Mouse (Mus musculus) naive thymus-derived CD4-positive, alpha-beta T cell, adult 2 months (primary cell): ENCODE measurements around the gene Sdccag8.

Experiments
- DNase-seq: peaks from one replicate; pipeline ENCODE4 v3.0.0-alpha.2; 2011; ENCODE audit warnings: low read depth

Sdccag8 gene

GRCm38 (mm10) chr1:176814591-176815062, at the start of gene Sdccag8:
Sdccag8 (plus strand) TSS chr1:176814660.
- peak; percentile 94 for DNase-seq

- DNase-seq, result no peak
Observed at GRCm38 (mm10) chr1:176774533-176774932, 39.9 kb upstream of the Sdccag8 start.

GRCm38 (mm10) chr1:176789326-176789725, 25.1 kb upstream of the Sdccag8 start:
- no peak for DNase-seq

- no peak for DNase-seq
Observed at GRCm38 (mm10) chr1:176792175-176792574, 22.3 kb upstream of the Sdccag8 start.

GRCm38 (mm10) chr1:176798673-176799072, 15.8 kb upstream of the Sdccag8 start:
- DNase-seq, result no peak

- DNase-seq, result peak; percentile 82
Observed at GRCm38 (mm10) chr1:176800728-176801365, 13.6 kb upstream of the Sdccag8 start.

GRCm38 (mm10) chr1:176810161-176810560, 4.3 kb upstream of the Sdccag8 start:
- DNase-seq, result no peak

- no peak for DNase-seq
Observed at GRCm38 (mm10) chr1:176811892-176812291, 2.6 kb upstream of the Sdccag8 start.

- peak; percentile 11 for DNase-seq
Observed at GRCm38 (mm10) chr1:176812491-176813291, 1.8 kb upstream of the Sdccag8 start.

GRCm38 (mm10) chr1:176813292-176814035, 996 bp upstream of the Sdccag8 start:
- peak; percentile 54 for DNase-seq

- DNase-seq, result peak; percentile 91
Observed at GRCm38 (mm10) chr1:176814036-176814420, 432 bp upstream of the Sdccag8 start, which contains the start of gene Cep170. Cep170 (minus strand) TSS chr1:176814067.

GRCm38 (mm10) chr1:176816728-176817127, 2.3 kb downstream of the Sdccag8 start:
- no peak for DNase-seq

- DNase-seq, result no peak
Observed at GRCm38 (mm10) chr1:176818147-176818546, 3.7 kb downstream of the Sdccag8 start.

GRCm38 (mm10) chr1:176818763-176819162, 4.3 kb downstream of the Sdccag8 start:
- no peak for DNase-seq

GRCm38 (mm10) chr1:176821929-176822328, 7.5 kb downstream of the Sdccag8 start:
- DNase-seq, result no peak

- DNase-seq, result no peak
Observed at GRCm38 (mm10) chr1:176822949-176823348, 8.5 kb downstream of the Sdccag8 start.

- no peak for DNase-seq
Observed at GRCm38 (mm10) chr1:176823889-176824288, 9.4 kb downstream of the Sdccag8 start.

- DNase-seq, result no peak
Observed at GRCm38 (mm10) chr1:176824611-176825010, 10.2 kb downstream of the Sdccag8 start.

- no peak for DNase-seq
Observed at GRCm38 (mm10) chr1:176825084-176825483, 10.6 kb downstream of the Sdccag8 start.

- no peak for DNase-seq
Observed at GRCm38 (mm10) chr1:176826186-176826585, 11.7 kb downstream of the Sdccag8 start.

- DNase-seq, result no peak
Observed at GRCm38 (mm10) chr1:176826931-176827330, 12.5 kb downstream of the Sdccag8 start.

- no peak for DNase-seq
Observed at GRCm38 (mm10) chr1:176827365-176827764, 12.9 kb downstream of the Sdccag8 start.
